Mouse (Mus musculus) hindbrain, embryonic 11.5 days (tissue): ENCODE data around the gene Cnot1. TPM values are rescaled to one million over a fixed set of nuclear protein-coding genes. Genes with fewer than 3 reads are reported as not detected.
A peak's percentile ranks its signal among the peaks of the same experiment; 100 is the strongest.

Source experiments
- ATAC-seq: fragments of 200-750 bp; cut with Nextera tagmentation; 2 replicates; pipeline ENCODE4 v1.8.0; 2017; ENCODE audit warnings: mild to moderate bottlenecking, moderate TSS enrichment, moderate library complexity; ENCODE audit not compliant: low FRiP score
- DNase-seq: peaks from one replicate; pipeline ENCODE4 v3.0.0-alpha.2; 2015; ENCODE audit warnings: low spot score
- H3K27ac ChIP-seq: fragments of 300-500 bp; sonication (generic); 2 replicates; pipeline ENCODE4 v1.5.1; 2014; ENCODE audit warnings: mild to moderate bottlenecking, low read depth, low read length
- H3K27me3 ChIP-seq: fragments of 300-500 bp; sonication (generic); 2 replicates; pipeline ENCODE4 v1.6.1; 2014; ENCODE audit warnings: mild to moderate bottlenecking, low read length, moderate library complexity, mixed read lengths; ENCODE audit not compliant: control insufficient read depth, insufficient read depth
- H3K36me3 ChIP-seq: fragments of 300-500 bp; sonication (generic); 2 replicates; pipeline ENCODE4 v1.6.1; 2014; ENCODE audit warnings: mild to moderate bottlenecking, low read length, moderate library complexity, mixed read lengths; ENCODE audit not compliant: control insufficient read depth, insufficient read depth
- H3K4me1 ChIP-seq: fragments of 300-500 bp; sonication (generic); replicated peaks from 2 replicates; pipeline ENCODE4 v1.6.1; 2014; ENCODE audit warnings: low read length, mixed read lengths; ENCODE audit not compliant: control insufficient read depth, insufficient read depth
- H3K4me2 ChIP-seq: fragments of 300-500 bp; sonication (generic); replicated peaks from 2 replicates; pipeline ENCODE4 v1.6.1; 2014; ENCODE audit warnings: mild to moderate bottlenecking, low read depth, low read length
- H3K4me3 ChIP-seq: fragments of 300-500 bp; sonication (generic); 2 replicates; pipeline ENCODE4 v1.5.1; 2014; ENCODE audit warnings: low read depth, low read length
- H3K9ac ChIP-seq: fragments of 300-500 bp; sonication (generic); 2 replicates; pipeline ENCODE4 v1.6.1; 2014; ENCODE audit warnings: low read depth, low read length
- H3K9me3 ChIP-seq: fragments of 300-500 bp; sonication (generic); 2 replicates; pipeline ENCODE4 v1.6.1; 2016; ENCODE audit warnings: low read length; ENCODE audit not compliant: control insufficient read depth
- WGBS: fragments of 180-500 bp; shearing (Covaris S2); extraction: QIAGEN DNeasy Blood & Tissue Kit; methylation state at CpG from one replicate; pipeline ENCODE4 v1.1.7; 2014; 5-methylcytosine and 5-hydroxymethylcytosine counted together
- polyA plus RNA-seq: library from polyadenylated mRNA; unstranded; fragments of >200 nt; fragmentation: Nextera tagmentation; extraction: Ambion mirVana; gene quantifications from 2 replicates; pipeline ENCODE4 v1.2.1, GENCODE M21; 2014

The Cnot1 gene
- polyA plus RNA-seq, 1 experiment from 2014 or later = 88.2 TPM

- Histone ChIP-seq H3K9ac (no peak overlapping the region), H3K9me3 (no peaks in the 10 kb centered on the region), H3K4me2 (no peak overlapping the region), H3K27ac (no peak overlapping the region), H3K4me1 (peaks cover 5% of the 10 kb centered on the region; the same call in 1 of the 2 replicates), H3K27me3 (no peaks in the 10 kb centered on the region), H3K4me3 (no peak overlapping the region), H3K36me3 (no peaks in the 10 kb centered on the region)
- ATAC-seq = no peak
- no peak for DNase-seq
- WGBS = 87% methylated on average over 4 of the region's 4 CpGs
Measured at GRCm38 (mm10) chr8:95808631-95809030, 1.4 kb upstream of the Cnot1 start.

- ATAC-seq = peak; percentile 93
- under 1% methylated on average over 20 of the region's 20 CpGs for WGBS
- Histone ChIP-seq H3K27me3 (no peaks in the 10 kb centered on the region), H3K27ac (peak overlapping the region; percentile 84), H3K36me3 (no peaks in the 10 kb centered on the region), H3K4me2 (peak overlapping the region; percentile 55), H3K9me3 (no peaks in the 10 kb centered on the region), H3K4me1 (peaks cover 5% of the 10 kb centered on the region; the same call in 1 of the 2 replicates), H3K4me3 (peak overlapping the region; percentile 97), H3K9ac (peak overlapping the region; percentile 35)
- DNase-seq = peak; percentile 92
Measured at GRCm38 (mm10) chr8:95807861-95808260, 597 bp upstream of the Cnot1 start.

- Histone ChIP-seq H3K36me3 (no peaks in the 10 kb centered on the region), H3K9ac (peak overlapping the region; percentile 96), H3K27me3 (no peaks in the 10 kb centered on the region), H3K4me3 (peak overlapping the region; percentile 97), H3K9me3 (no peaks in the 10 kb centered on the region), H3K4me1 (peaks cover 5% of the 10 kb centered on the region; the same call in 1 of the 2 replicates), H3K27ac (peak overlapping the region; percentile 78), H3K4me2 (peak overlapping the region; percentile 79)
- 0% methylated on average over 64 of the region's 69 CpGs for WGBS
- ATAC-seq (no peak; the same call in none of the 2 replicates), DNase-seq (peak; percentile 43)
Measured at GRCm38 (mm10) chr8:95806461-95807191, 638 bp downstream of the Cnot1 start.

- Histone ChIP-seq H3K9ac (peak overlapping the region; percentile 96; the same call in 1 of the 2 replicates), H3K36me3 (no peaks in the 10 kb centered on the region)
- 69% methylated on average over 2 of the region's 2 CpGs for WGBS
Measured at GRCm38 (mm10) chr8:95805482-95805881, 1.8 kb downstream of the Cnot1 start.

GRCm38 (mm10) chr8:95802231-95802630 lies 5.0 kb downstream of the Cnot1 start:
- WGBS = 91% methylated on average over 8 of the region's 8 CpGs
- H3K9me3 ChIP-seq = no peaks in the 10 kb centered on the region
- no peak overlapping the region for H3K4me2 ChIP-seq
- ATAC-seq = no peak
- no peaks in the 10 kb centered on the region for H3K36me3 ChIP-seq
- H3K27ac ChIP-seq = no peak overlapping the region
- no peaks in the 10 kb centered on the region for H3K27me3 ChIP-seq
- no peak overlapping the region for H3K9ac ChIP-seq
- H3K4me3 ChIP-seq = no peak overlapping the region
- peaks cover 5% of the 10 kb centered on the region; the same call in 1 of the 2 replicates for H3K4me1 ChIP-seq
- DNase-seq = no peak

More at GRCm38 (mm10) chr8:95805482-95805881, 1.8 kb downstream of the Cnot1 start:
- Histone ChIP-seq H3K27me3 (no peaks in the 10 kb centered on the region), H3K9me3 (no peaks in the 10 kb centered on the region), H3K4me3 (peak overlapping the region; percentile 97), H3K4me2 (peak overlapping the region; percentile 79), H3K4me1 (peaks cover 5% of the 10 kb centered on the region; the same call in 1 of the 2 replicates), H3K27ac (no peak overlapping the region)
- no peak for DNase-seq
- ATAC-seq = no peak

- Histone ChIP-seq H3K9ac (no peak overlapping the region), H3K4me3 (no peak overlapping the region), H3K27ac (no peak overlapping the region), H3K4me2 (no peak overlapping the region), H3K4me1 (peaks cover 5% of the 10 kb centered on the region; the same call in 1 of the 2 replicates), H3K27me3 (no peaks in the 10 kb centered on the region), H3K9me3 (no peaks in the 10 kb centered on the region), H3K36me3 (no peaks in the 10 kb centered on the region)
- no peak for DNase-seq
- 83% methylated on average over 1 of the region's 1 CpGs for WGBS
- ATAC-seq = no peak
Measured at GRCm38 (mm10) chr8:95801476-95802064, 5.7 kb downstream of the Cnot1 start.

GRCm38 (mm10) chr8:95800353-95800752 lies 6.9 kb downstream of the Cnot1 start:
- DNase-seq = no peak
- Histone ChIP-seq H3K4me3 (no peak overlapping the region), H3K27me3 (no peaks in the 10 kb centered on the region), H3K4me1 (no peaks in the 10 kb centered on the region), H3K36me3 (no peaks in the 10 kb centered on the region), H3K9ac (no peak overlapping the region), H3K4me2 (no peak overlapping the region), H3K9me3 (no peaks in the 10 kb centered on the region), H3K27ac (no peak overlapping the region)
- no peak for ATAC-seq
- WGBS = 87% methylated on average over 3 of the region's 3 CpGs

GRCm38 (mm10) chr8:95799891-95800290 lies 7.4 kb downstream of the Cnot1 start:
- H3K27me3 ChIP-seq = no peaks in the 10 kb centered on the region
- no peaks in the 10 kb centered on the region for H3K36me3 ChIP-seq
- DNase-seq (no peak), ATAC-seq (no peak)
- WGBS = 100% methylated on average over 1 of the region's 1 CpGs
- H3K9me3 ChIP-seq = no peaks in the 10 kb centered on the region
- no peak overlapping the region for H3K9ac ChIP-seq
- no peak overlapping the region for H3K4me3 ChIP-seq
- no peak overlapping the region for H3K4me2 ChIP-seq
- H3K4me1 ChIP-seq = no peaks in the 10 kb centered on the region
- no peak overlapping the region for H3K27ac ChIP-seq
